Mouse (Mus musculus): Measurements from ENCODE around the gene Ccdc88a.

Gene Ccdc88a

DNA sequence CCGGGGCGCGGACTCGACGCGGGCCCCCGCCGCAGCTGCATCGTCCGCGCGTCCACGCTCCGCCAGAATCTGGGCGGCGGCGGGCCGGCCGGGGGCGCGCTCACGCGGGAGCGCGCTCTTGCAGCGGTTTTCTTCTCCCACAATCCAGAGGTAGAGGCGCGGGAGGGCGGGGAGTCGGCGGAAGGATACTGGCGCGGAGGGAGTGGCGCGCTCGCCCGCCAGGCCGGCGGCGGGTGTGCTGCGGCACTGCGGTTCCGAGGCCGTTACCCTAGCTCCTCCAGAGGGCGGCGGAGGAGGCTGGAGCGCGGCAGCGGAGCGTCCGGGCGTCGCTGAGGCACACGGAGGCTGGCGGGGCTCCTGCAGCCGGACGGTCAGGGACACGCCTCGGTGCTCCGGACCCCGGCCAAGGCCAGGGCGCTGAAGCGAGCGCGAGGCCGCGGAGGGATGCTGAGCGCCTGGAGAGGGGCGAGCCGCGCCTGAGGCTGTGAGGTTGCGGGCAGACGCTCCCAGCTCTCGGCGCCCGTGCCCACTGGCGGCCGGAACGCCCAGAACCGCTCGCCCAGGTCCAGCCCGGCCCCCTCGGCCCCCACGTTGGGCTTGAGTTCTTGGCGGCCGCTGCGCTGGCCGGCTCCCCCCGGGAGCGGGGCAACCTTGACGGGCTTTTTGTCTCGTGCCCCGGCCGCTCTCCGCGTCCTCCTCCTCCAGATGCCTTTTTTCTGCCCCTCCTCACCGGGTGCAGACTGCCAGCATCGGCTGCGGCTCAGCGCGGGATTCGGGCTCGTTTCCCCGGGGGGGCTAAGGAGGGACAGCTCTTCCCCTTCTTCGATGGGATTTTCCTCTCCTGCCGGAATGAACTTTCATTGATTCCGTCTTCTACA lies at the start of gene Ccdc88a:
Gene Ccdc88a (plus strand): TSS at position 263 of the 878 bp plus-strand sequence.
- peak; percentile 97 for DNase-seq

DNA sequence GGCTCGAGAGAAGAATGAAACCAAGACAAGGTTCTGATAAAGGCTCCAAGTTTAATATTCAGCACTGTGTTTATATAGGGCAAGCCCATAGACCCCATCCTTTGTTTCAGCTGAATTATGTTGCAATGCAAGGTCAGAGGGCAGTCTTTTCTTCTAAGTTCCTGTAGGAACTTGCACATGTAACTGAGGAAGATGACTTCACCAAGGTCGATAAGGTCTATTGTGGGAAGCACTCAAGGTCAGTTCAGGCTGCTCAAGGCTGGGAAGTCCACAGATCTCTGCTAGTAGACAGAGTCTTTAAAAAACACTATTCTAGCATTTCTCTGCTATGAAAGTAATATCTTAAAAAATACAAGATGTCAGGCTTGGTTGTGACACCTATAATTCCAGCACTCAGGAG lies 38.0 kb upstream of the Ccdc88a start:
- no peak for DNase-seq

DNA sequence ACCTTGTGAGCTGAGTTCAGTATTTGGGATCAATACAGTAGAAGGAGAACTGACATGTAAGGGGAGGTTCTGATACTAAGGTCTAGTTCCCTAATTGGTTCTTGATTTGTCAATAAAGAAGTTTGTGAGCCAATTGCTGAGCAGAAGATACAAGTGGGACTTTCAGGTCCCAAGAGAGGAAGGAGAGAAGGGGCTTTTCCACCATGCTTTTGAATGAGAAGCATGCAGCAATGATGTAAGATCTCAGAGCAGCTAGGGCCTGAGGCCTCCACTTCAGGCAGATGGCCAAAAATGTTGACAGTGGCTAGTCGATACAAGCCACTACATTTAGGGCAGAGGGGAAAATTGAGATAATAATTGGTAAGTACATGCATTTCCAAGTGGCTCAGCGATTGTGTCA lies 32.2 kb upstream of the Ccdc88a start:
- DNase-seq = no peak

DNA sequence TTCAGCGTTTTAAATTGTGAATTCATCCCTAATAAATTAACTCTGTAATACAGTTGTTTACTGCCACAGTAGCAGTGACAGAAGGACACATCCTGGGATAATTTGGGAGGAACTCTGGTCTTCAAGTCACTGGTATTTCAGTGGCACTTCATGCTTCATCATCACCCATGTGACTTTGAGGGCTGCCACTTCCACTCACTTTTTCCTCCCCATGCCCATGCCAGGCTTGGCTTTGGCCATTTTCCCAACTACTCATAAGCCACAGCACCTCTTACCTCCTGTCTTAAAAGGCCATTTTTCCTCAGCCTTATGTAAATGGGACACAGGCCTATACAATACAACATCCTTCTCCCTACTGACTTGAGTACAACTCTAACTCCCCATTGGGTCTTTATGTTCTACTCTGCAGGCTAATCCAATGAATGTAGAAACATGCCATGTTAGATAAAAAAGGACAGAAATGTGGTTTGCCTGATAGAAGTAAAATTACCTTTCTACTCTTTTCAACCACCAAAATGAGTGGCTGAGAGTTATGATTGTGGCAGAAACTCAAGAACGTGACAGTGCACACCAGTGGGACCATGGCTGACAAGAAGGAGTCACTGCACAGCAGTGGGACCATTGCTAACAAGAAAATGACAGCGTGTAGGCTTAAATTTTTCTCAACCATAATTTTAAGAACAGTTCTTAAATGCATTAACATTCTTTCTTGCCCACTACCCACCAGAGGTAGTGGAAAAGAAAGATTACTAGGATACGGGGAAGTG lies 28.4 kb upstream of the Ccdc88a start:
- DNase-seq = no peak

DNA sequence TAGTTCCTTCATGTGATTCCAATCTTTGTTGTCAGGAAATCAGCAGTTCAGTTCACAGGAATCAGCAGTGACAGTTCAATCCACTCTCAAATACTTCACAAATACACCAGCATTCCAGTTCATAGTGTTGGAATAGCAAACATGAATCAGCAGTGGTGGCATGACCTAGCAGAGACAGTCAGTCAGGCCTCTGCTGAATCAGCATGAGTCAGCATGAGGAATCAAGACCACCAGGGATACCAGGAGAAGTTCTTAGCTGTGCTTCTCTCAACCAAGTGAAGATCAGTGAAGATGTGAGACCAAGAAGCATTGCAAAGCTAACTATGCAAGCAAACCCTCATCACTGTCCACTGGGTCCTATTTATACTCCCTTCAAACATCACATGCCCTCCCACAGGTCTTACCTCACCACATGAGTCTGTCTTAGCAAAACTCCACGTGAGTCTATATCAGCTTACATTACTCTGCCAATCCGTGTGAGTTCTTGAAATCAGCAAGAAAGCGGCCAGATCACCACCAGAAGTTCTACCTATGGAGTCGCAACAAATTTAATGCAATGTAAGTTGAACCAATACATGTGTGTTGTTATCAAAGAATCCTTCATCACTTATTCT lies 27.7 kb upstream of the Ccdc88a start:
- DNase-seq = no peak

DNA sequence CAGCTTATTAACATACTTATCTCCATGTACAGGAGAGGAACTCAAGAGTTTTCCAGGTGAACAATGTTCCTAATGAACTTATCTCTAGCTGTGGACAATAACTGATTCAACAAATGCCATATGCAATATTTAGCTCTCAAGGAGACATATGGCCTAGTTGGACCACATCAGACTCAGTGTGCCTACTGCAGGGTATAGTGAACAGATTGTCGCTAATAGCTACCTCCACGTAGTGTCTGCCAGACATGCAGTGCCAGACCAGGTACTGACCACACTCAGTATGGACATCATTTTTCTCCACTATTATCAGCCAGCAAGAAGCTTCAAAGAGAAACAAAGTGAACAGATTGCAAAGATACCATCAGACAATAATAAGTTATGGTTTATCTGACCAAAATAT lies 22.6 kb upstream of the Ccdc88a start:
- no peak for DNase-seq

DNA sequence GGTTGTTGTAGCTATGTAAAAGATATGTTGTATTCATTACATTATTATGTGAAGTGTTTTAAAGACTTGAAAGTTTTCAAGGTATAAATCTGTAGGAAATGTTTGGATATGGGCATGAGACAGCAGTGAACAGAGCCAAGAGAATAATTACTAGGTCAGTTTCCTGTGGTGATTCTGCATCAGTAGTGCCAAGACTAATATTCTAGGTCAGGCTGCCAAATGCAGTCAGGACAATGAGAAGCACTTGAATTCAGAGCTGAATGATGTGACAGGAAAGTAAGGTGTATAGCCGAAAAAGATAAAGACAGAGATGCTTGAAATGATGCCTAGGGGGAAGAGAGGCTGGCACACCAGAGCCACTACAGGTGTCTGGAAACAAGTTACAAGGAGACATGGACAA lies 21.2 kb upstream of the Ccdc88a start:
- no peak for DNase-seq

DNA sequence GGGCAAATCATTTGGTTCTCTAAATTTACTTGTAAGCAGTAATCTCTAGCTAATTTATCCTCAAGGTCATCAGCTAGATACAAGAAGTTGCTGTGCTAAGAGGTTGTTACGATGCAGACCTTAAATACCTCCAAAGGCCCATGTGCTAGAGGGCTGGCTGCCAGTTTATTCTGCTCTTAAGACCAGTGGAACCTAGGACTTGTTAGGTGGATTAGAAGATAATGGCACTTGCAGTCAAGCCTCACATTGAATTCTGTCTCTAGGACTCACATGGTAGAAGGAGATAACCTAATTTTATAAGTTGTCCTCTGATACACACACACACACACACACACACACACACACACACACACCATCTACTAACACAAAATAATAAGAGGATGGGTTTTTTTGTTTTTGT lies 5.3 kb upstream of the Ccdc88a start:
- DNase-seq = no peak

DNA sequence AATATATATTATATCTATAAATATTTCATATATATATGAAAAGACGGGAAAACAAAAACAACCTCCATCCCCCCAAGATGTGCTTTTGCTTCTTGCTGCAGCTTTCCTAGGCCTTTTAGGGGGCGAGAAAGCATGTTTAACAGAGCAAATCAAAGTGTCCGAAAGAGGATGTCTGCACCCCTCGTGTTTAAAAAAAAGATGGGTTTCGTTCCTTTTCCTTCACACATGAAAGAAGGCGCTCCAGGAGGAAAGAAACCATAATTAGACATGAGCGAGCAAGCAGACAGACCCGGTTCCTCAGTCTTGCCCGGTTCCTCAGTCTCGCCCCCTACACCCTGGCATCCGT lies 435 bp upstream of the Ccdc88a start:
- no peak for DNase-seq

DNA sequence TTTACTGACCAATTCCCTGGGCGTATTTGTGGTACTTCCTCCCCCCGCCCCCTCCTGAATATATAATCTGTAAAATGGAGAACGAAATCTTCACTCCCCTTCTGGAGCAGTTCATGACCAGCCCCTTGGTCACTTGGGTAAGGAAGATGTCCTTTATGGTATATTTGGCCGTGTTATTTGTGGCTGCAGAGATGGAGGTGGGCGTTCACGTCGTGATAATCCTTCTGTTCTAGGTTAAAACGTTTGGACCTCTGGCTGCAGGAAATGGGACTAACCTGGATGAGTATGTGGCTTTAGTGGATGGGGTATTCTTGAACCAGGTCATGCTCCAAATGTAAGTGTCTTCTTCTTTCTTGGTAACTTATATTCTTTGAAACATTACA lies 807 bp downstream of the Ccdc88a start:
- DNase-seq = no peak

DNA sequence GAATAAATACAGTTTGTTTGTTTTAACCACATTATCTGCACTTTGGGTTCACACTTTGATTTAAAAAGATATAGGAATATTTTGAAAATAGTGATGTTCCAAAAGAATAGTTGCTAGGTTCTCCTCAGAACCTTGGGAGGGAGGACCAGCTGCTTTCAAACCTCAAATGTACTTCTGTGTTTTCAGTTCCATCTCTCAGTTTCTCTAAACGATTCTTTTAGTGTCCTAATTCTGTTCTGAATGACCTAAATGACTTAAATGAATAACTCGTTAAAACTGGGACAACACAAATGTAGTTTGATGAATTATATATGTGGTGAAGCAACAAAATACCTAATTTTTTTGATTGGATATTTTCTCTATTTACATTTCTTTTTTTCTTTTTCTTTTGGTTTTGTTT lies 3.2 kb downstream of the Ccdc88a start:
- no peak for DNase-seq

DNA sequence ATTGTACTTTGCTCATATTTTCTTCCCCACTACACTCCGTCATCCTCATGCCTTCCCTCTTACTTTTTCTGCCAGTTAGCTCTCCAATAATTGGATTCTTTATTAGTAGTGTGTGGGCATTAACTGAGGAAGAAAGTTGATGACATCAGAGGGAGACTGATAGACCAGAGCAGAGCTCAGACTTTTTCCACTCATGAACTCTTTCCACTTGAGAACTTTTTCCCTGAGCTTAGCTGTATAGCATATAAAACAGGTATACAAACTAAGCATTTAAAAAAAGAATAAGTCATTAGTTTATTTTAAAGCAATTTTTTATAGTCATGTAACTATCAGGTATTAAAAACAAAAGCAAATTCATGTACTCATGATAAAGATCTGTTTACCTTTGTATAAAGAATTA lies 5.3 kb downstream of the Ccdc88a start:
- no peak for DNase-seq

DNA sequence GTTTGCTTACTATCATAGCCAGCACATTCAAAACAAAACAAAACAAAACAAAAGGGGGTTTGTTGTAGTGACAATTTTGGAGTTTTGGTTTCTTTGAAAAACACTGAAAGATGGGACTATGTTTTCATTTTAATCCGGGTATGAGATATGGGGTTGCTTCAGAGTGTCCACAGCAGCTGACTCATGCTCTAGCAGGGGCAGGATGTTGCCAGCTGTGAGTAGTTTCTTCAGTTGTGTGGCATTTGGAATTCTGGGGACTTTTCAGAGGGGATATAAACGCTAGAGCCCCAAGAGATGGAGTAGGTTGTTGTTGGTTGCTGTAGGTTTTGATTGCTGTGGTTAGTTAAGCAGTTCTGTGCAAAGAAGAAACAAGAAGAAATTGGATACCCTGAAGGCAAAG lies 10.0 kb downstream of the Ccdc88a start:
- no peak for DNase-seq

DNA sequence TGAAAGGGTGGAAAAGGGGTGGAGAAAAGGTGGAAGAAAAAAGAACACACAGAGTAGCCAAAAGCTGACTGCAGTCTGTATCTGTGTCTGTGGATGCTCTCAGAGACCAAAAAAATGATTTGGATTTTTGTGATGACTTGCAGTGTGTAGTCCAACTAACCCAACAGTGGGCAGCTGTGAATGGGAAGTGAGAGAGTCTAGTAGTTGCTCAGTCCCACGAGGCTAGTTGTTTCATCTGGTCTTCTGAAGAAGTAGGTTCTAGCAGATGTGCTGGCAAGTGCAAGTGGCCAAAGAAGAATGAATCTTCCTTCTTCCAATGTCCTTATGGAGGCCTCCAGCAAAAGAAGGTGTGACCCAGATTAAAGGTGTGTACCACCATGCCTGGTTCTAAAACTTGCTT lies 10.5 kb downstream of the Ccdc88a start:
- DNase-seq = no peak

DNA sequence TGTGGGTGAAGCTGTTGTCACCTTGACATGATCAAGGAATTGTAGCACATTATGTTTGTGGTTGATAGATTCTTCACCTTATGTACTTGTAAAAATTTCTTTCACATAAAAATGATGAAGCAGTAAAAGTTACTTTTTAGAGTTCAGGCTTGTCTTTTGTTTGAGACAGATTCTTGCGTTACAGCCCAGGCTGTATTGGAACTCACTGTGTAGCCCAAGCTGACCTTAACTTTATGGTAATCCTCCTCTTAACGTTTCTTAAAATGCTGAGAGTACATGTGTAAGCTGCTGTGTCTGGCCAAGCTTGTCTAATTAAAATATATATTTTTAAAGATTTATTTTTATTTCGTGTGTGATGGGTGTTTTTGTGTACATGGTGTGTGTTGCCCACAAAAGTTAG lies 11.2 kb downstream of the Ccdc88a start:
- DNase-seq = no peak

DNA sequence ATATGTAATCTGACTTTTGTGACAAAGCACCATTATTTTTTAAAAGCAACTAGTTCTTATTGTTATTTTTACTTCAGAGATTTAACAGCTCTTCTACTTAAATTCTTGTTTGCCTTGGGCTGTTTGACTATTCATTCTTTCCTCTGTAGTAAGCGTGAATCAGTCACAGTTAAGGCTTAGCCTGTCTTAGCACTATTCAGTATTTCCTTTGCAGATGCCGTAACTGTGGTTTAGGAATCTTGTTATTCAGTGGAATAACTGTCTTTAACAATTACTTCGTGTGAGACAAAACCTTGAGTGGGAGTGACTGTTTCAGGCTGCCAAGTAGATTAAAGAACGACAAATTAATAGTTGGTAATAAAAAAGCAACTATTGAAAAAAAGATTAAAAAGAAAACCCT lies 16.5 kb downstream of the Ccdc88a start:
- DNase-seq = no peak

DNA sequence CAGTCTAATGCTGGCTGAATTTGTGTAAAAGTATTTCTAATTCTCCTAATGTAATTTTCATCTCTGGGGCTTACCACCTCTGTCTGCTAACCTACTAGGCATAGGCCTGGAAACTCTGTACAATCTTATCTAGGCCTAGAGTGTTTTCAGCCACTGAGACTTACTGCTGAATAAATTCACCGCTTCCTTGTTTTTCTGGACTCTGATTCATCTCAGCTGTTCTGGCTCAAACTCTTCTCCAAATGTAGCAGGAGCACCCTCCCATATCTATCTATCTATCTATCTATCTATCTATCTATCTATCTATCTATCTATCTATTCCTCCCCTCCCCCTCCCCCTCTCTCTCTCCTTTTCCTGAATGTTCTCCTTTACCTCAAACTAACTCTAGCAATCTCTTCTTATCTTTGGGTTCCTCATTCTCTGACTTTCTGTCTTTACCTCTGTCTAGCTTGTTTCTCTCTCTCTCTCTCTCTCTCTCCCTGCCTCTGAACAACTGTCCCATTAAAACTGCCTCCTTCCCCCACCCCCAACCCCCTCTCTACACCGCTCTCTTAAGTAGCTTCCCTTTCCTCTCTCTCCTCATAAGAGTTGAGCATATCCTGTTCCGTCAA lies 21.8 kb downstream of the Ccdc88a start:
- no peak for DNase-seq

DNA sequence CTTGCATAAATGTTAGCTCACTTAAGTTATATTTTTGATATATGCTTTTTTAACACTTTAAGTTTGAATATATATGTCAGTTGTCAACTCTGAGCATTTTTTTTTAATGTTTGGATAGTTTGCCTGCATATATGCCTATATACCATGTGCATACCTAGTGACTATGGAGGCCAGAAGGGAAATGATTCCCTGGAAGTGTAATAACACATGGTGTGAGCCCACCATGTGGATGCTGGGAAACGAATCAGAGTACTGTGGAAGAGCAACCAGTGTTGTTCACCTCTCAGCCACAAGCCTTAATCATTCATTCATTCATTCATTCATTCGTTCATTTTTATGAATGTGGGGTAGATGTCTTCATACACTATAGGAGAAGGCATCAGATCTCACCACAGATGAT lies 26.9 kb downstream of the Ccdc88a start:
- no peak for DNase-seq

DNA sequence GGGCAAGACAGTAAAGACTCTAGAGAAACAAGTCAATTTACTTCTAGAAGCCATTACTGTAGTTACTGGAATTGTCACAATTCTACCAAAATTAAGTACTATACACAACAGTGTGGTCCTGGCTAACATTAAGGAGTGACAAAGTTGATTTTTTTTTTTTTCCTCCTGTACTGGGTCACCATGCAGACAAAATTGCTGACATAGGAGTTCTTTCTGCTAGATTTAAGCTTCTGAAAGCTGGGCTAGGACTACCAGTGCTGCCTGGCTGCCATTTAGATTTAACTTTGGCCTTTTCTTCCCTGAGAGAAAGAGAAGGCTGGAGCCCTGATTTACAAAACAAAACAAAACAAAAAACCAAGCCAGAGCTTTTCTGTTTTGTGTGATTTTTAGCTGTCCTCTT lies 32.8 kb downstream of the Ccdc88a start:
- no peak for DNase-seq

DNA sequence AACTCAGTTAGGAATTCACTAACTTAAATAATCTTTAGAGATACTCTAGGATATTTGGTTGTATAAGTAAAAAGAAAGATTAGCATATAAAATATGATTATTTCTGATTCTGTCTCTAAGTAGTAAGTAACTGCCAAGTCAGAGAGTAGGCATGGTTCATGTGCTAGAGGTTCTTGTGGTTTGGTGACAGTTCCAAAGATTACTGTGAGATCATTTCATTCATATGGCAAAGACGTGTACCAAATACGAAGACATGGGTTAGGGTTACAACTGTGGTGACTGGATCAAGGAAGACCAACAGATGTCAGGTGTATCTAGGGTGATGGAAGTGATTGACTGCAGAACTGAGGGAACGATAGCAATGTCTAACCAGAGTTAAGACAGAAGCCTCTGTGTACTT lies 50.0 kb downstream of the Ccdc88a start:
- no peak for DNase-seq

DNA sequence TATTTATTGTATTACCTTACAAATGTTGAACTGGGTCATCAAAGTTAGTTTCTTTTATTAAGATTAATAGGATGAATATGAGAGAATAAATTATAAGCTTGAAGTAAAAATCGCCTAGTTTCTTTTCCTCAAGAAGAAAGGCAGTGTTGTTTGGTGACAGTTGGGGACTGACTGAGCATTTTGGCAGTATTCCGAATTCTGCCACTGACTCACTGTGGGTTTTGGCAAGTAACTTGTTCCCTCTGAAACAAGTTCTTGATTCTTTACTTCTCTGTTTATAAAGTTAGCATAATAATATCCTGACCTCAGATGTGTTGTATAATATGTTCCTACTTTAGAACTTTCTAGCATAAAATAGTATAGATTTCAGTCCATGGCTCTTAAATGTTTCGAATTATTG lies 55.3 kb downstream of the Ccdc88a start:
- DNase-seq = no peak

DNA sequence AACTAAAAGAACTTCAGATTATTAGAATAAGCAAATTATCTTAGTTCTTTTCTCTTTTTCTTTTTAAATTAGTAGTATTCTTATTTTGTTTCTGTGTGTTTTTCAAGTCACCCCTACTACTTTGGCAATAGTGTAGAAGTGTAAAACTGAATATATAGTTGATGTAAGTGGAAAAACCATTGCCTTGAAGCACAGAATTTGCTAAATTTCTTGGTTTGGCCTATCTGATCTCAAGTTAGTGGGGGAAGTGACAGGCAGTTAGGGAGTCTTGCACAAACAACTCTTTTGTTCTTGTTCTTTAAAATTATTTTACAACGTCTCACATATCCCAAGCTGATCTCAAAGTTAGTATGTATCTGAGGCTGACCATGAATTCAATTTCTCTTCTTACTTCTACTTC lies 57.6 kb downstream of the Ccdc88a start:
- no peak for DNase-seq

DNA sequence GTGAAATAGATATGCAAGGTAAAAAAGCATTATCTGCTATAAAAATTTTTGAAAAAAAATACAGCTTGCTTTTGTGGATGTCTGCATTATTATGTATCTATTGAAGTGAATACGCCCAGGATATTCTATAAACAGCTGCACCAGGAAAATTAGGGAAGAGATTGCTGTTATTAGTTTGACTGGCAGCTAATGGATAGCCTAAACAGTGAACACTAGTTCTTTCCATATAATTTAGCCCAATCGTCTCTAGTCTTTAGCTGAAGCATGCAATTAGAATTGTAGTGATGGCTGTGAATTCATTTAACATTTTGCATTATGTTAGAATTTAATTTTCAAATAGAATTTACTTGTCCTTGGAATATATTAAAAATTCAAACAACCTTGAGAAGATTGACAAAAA lies 75.3 kb downstream of the Ccdc88a start:
- no peak for DNase-seq

DNA sequence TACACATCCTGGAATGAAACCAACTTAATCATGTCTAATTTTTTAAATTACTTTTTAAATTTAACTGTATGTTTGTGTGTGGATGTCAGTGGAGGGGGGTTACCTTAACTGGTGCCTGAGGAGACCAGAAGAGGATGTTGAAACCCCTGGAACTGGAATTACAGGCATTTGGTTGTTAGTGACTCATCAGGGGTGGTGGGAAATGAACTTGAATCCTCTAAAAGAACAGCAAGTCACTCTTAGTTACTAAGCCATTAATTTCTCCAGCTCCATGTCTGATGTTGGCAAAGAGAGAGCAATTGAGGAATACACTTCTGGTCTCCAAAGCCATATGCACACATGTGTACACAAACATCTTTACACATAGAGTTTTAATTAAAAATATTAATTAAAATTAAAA lies 101.2 kb downstream of the Ccdc88a start:
- no peak for DNase-seq
